Mouse (Mus musculus): ENCODE measurements at regions not wholly inside any gene's neighbourhood (a gene's known extent, or its start where the extent isn't known, plus 50 kb on each side); places are given as distances from the start of the nearest gene placed in this dataset.

DNA sequence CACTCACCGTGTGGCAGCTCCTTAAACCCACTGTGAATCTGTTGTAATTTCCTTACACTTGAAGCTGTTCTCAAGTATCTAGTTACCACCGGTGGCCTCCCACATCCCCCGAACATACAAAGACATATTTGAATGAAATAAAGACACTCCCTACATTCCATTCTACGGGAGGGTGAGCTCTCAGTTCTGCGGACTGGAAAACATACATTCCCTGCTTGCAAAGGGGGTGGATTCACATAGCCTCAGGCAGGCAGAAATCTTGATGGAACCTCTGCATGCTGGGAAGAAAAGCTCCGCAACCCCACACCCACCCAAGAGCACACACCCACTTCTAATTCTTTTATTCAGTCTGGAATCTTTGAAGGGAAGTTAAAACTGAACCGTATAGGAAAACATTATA, 136.0 kb downstream of the Lca5 start:
- H3K9me3 ChIP-seq (replicated peaks; ENCODE audit: insufficient read depth, low read length) = no peaks in the 10 kb centered on the region
- H3K4me3 ChIP-seq (ENCODE audit: control insufficient read depth in 1 of 2, insufficient read depth in 1 of 2, low read depth in 2 of 2, low read length in 2 of 2) = no peak overlapping the region
- no peaks in the 10 kb centered on the region for H3K79me2 ChIP-seq (ENCODE audit: control insufficient read depth, insufficient read depth, low read length, poor library complexity)
- no peak for DNase-seq (ENCODE audit: low read depth, low spot score)
- TF ChIP-seq MAFK (IDR thresholded peaks at IDR 0.05; ENCODE audit: borderline replicate concordance, low read depth, low read length) (no peak), POLR2AphosphoS5 (IDR thresholded peaks at IDR 0.05; ENCODE audit: borderline replicate concordance, low read depth, low read length) (no peak), JUND (IDR thresholded peaks at IDR 0.05; ENCODE audit: low read depth, low read length) (no peak), TAL1 (IDR thresholded peaks at IDR 0.05; ENCODE audit: low read length) (no peak), NELFE (IDR thresholded peaks at IDR 0.05; ENCODE audit: low read depth, low read length) (no peak), POLR2AphosphoS2 (IDR thresholded peaks at IDR 0.05; ENCODE audit: low read length) (no peak), EP300 (IDR thresholded peaks at IDR 0.05; ENCODE audit: low read depth in 1 of 2, low read length in 2 of 2) (no peak), USF2 (IDR thresholded peaks at IDR 0.05; ENCODE audit: borderline replicate concordance in 1 of 2, insufficient read depth in 1 of 2, low read depth in 1 of 2, low read length in 2 of 2) (no peak), CHD1 (IDR thresholded peaks at IDR 0.05; ENCODE audit: low read depth, low read length) (no peak), ETS1 (IDR thresholded peaks at IDR 0.05; ENCODE audit: low read depth, low read length) (no peak), MAZ (IDR thresholded peaks at IDR 0.05; ENCODE audit: low read depth, low read length) (no peak), ZKSCAN1 (IDR thresholded peaks at IDR 0.05; ENCODE audit: low read depth, low read length) (no peak), ZMIZ1 (IDR thresholded peaks at IDR 0.05; ENCODE audit: low read depth, low read length) (no peak), NRF1 (IDR thresholded peaks at IDR 0.05; ENCODE audit: insufficient read depth, low read depth, low read length, poor library complexity, severe bottlenecking) (no peak), ZC3H11A (IDR thresholded peaks at IDR 0.05; ENCODE audit: low read depth, low read length) (no peak), E2F4 (IDR thresholded peaks at IDR 0.05; ENCODE audit: borderline replicate concordance, low read depth, low read length) (no peak), MYC (IDR thresholded peaks at IDR 0.05; ENCODE audit: low read depth, low read length) (no peak), TBP (IDR thresholded peaks at IDR 0.05; ENCODE audit: low read depth, low read length) (no peak)
- H3K4me1 ChIP-seq (ENCODE audit: control insufficient read depth in 1 of 2, insufficient read depth in 2 of 2, low read length in 2 of 2) = no peaks in the 10 kb centered on the region
- no peaks in the 10 kb centered on the region for H3K36me3 ChIP-seq (ENCODE audit: control insufficient read depth in 1 of 2, insufficient read depth in 2 of 2, low read length in 2 of 2)
- H3K9ac ChIP-seq (ENCODE audit: control insufficient read depth, low read depth, low read length, poor library complexity, severe bottlenecking) = no peak overlapping the region
- no peak overlapping the region for H3K27ac ChIP-seq (ENCODE audit: control insufficient read depth, low read depth, low read length)
- no peaks in the 10 kb centered on the region for H3K27me3 ChIP-seq (ENCODE audit: control insufficient read depth in 1 of 2, insufficient read depth in 2 of 2, low read length in 2 of 2)

DNA sequence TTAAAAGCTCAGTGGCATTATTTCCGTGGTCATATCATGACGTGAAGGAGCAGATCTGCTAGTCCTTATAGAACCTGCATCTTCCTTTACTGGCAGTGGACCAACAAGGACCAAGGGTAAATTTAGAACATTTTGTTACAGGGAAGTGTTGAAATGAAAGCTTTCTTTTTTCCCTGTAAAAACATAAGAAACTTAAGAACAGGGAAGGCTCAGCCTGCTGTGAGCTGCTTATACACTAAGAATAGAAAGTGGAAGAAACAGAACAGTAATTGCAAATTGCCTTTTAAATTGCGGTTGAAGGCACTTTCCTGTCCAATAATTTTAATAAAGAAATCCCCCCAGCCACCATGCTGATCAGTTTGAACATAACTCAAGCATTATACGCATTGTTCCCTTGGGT, 140.4 kb downstream of the Lca5 start:
- Histone ChIP-seq H3K4me1 (ENCODE audit: control insufficient read depth in 1 of 2, insufficient read depth in 2 of 2, low read length in 2 of 2) (no peaks in the 10 kb centered on the region), H3K27ac (ENCODE audit: control insufficient read depth, low read depth, low read length) (no peak overlapping the region), H3K27me3 (ENCODE audit: control insufficient read depth in 1 of 2, insufficient read depth in 2 of 2, low read length in 2 of 2) (no peaks in the 10 kb centered on the region), H3K9me3 (replicated peaks; ENCODE audit: insufficient read depth, low read length) (no peaks in the 10 kb centered on the region), H3K4me3 (ENCODE audit: control insufficient read depth in 1 of 2, insufficient read depth in 1 of 2, low read depth in 2 of 2, low read length in 2 of 2) (no peak overlapping the region), H3K79me2 (ENCODE audit: control insufficient read depth, insufficient read depth, low read length, poor library complexity) (no peaks in the 10 kb centered on the region), H3K36me3 (ENCODE audit: control insufficient read depth in 1 of 2, insufficient read depth in 2 of 2, low read length in 2 of 2) (no peaks in the 10 kb centered on the region), H3K9ac (ENCODE audit: control insufficient read depth, low read depth, low read length, poor library complexity, severe bottlenecking) (no peak overlapping the region)
- no peak for DNase-seq (ENCODE audit: low read depth, low spot score)
- no peak for TF ChIP-seq TAL1 (IDR thresholded peaks at IDR 0.05; ENCODE audit: low read length)
- no peak for TF ChIP-seq MEF2A (IDR thresholded peaks at IDR 0.05; ENCODE audit: extremely low read depth, insufficient replicate concordance, low read depth, low read length, poor library complexity, severe bottlenecking)
- no peak for TF ChIP-seq RAD21 (IDR thresholded peaks at IDR 0.05; ENCODE audit: low read depth, low read length)
- no peak for TF ChIP-seq HCFC1 (IDR thresholded peaks at IDR 0.05; ENCODE audit: low read depth, low read length)
- no peak for TF ChIP-seq CHD1 (IDR thresholded peaks at IDR 0.05; ENCODE audit: low read depth, low read length)
- no peak for TF ChIP-seq BHLHE40 (IDR thresholded peaks at IDR 0.05; ENCODE audit: borderline replicate concordance, low read depth, low read length)
- no peak for TF ChIP-seq MAFK (IDR thresholded peaks at IDR 0.05; ENCODE audit: borderline replicate concordance, low read depth, low read length)
- TF ChIP-seq SMC3 (IDR thresholded peaks at IDR 0.05; ENCODE audit: low read depth, low read length) = no peak
